Mouse (Mus musculus) embryo, embryonic 11 days (tissue): ENCODE data around the gene Tmem213.

ENCODE experiments used
- DNase-seq: peaks from one replicate; pipeline ENCODE4 v3.0.0-alpha.2; 2015

Tmem213 gene

DNA sequence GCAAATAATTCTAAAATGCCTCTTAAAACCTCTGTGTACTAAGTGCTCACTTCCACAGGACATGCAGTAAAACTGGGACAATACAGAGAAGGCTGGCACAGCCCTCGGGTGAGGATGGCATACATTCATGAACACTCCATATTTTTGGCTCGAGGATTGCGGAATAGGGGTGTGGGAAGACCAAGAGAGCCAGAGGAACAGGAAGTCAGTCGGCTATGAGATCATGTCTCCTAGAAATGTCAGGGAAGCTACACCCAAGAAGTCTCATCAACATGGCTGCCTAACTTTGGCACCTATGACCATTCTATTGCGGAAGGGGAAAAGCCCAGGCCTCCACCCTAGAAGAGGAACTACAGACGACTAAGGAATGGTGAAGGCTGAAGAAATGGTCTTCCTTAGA lies 9.3 kb downstream of the Tmem213 start:
- no peak for DNase-seq

DNA sequence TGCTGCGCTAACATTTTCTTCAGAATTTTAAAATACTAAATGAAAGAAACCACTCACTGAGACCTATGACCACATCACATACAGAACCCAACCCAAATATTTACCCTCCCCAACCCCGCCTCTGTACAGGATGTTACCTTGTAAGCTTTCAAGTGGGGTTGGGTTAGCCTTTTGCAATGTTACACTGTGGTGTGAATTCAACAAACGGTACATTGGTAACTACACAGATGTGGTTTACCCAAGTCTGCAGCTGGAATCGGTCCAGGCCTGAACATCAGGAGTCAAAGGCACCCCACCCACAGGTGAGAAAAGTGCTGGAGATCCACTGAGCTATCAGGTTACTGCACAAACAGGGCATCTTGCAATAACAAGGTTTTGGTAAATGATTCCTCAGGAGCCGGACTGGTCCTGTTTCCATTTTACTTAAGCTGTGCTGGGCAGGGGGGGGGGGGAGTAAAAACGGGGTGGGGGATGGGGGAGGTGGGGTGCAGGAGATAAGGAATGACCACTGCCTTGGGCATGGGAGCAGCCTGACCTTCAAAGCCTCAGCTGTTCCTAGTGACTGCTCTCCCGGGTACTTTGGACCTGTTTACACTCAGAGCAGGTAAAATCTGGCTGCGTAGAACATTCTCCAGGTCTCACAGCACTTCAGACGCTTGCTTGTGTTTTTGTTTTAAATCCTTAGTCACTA lies 11.8 kb downstream of the Tmem213 start:
- DNase-seq = no peak

DNA sequence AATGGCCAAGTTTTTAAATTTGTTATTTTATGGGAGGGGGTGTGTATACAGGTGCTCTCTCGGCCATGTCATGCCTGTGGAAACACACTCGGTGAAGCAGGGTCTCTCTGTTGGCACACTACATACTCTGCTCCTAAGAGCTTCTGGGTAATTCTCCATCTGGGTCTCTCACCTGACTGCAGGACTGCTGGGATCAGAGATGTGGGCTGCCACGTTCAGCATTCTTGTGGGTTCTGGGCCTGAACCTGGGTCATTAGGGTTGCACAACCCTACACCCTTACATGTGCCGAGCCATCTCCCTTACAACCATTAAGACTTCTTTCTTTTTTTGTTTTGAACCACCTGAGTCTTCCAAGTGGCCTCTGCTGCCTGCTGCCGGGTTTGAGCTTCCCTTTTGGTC lies 12.8 kb downstream of the Tmem213 start:
- no peak for DNase-seq

GRCm38 (mm10) chr6:38122791-38123190 lies 13.7 kb downstream of the Tmem213 start:
- no peak for DNase-seq

GRCm38 (mm10) chr6:38123471-38124206 lies 14.6 kb downstream of the Tmem213 start:
- no peak for DNase-seq

GRCm38 (mm10) chr6:38124207-38124835 lies 15.3 kb downstream of the Tmem213 start, which contains the start of gene Atp6v0a4:
Atp6v0a4 (minus strand) TSS chr6:38124586.
- DNase-seq = no peak

GRCm38 (mm10) chr6:38124882-38125281 lies 15.8 kb downstream of the Tmem213 start:
- DNase-seq = no peak

- DNase-seq = no peak
Measured at GRCm38 (mm10) chr6:38125462-38125861, 16.4 kb downstream of the Tmem213 start.

DNA sequence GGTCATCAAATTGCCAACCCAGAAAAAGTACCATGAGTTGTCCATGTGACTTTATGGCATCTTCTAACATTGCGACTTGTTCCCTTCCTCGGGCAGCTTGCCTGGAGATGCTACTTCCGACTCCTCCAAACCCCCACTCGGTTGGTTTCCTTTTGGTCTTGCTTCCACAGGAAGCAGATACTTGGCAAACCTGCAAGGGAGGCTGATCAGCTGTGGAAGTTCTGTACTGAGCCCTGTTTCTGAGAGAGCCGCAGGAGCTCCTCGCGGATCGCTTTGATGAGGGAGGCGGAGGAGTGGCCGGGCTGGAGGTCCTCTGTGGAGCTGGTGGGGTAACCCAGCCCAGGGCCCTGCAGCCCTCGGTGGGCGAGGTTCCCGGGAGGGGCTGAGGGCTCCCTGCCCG lies 19.1 kb downstream of the Tmem213 start:
- no peak for DNase-seq

DNA sequence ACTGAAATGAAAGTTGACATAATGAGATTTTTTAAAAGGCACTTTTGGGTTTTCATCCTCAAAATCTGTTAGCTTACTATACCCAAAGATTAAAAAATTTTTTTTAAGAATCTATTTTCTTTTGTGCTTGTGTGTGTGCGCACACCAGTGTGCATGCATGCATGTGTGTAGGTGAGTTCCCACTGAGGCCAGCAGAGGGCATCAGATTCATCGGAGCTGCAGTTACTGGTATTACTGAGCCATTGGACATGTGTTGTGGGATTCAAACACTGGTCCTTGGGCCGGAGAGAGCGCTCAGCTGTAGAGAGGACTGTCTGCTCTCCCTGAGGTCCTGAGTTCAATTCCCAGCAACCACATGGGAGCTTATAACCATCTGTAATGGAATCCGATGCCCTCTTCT lies 20.8 kb downstream of the Tmem213 start:
- DNase-seq = no peak

- no peak for DNase-seq
Measured at GRCm38 (mm10) chr6:38131801-38132231, 22.8 kb downstream of the Tmem213 start.

GRCm38 (mm10) chr6:38134806-38135559 lies 25.9 kb downstream of the Tmem213 start:
- no peak for DNase-seq

- DNase-seq = no peak
Measured at GRCm38 (mm10) chr6:38139086-38139485, 30.0 kb downstream of the Tmem213 start.

DNA sequence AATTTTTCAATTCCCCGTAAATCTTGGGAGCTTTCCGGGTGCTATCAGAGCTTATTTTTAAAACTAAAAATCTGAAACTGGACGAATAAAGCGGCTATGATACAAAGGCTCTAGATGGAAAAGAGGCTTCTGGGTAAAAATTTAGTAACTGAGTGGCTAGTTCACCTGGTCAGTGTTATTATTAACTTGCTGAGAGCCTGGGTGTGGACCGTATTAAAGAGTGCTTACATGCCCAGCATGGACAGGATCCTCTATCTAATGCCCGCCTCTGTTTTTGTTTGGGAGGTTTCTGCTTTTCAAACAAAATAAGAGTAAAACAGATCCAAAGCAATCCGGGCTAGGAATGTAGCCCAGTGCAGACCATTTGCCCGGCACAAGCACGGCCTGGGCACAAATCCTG lies 31.3 kb downstream of the Tmem213 start:
- no peak for DNase-seq

- DNase-seq = no peak
Measured at GRCm38 (mm10) chr6:38144161-38144998, 35.3 kb downstream of the Tmem213 start.

DNA sequence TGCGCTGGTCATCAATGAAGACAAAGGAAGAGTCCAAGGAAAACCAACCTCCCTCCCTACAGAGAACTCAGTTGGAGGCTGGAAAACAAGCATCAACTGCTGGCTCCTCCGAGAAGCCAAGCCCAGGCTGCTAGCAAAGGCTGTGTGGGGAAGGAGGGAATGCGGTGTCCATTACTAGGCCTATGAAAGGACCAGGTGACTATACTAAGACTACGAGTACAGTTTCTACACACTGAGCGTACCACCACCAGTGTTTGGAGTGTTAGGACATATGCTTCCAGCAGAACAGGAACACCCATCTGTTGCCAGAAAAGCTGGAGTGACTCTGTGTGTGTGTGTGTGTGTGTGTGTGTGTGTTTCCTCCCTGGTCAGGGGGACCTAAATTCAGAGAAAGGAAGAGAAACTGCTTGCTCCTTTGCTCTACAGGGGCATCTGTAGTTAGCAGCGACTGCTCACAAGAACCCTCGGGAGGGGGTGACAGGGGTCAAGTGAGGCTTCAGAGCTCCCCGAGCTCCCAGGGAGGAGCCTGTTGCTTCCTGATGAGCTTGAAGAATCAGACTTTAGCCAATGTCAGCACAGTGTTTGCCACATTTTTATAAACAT lies 36.5 kb downstream of the Tmem213 start:
- DNase-seq = no peak

DNA sequence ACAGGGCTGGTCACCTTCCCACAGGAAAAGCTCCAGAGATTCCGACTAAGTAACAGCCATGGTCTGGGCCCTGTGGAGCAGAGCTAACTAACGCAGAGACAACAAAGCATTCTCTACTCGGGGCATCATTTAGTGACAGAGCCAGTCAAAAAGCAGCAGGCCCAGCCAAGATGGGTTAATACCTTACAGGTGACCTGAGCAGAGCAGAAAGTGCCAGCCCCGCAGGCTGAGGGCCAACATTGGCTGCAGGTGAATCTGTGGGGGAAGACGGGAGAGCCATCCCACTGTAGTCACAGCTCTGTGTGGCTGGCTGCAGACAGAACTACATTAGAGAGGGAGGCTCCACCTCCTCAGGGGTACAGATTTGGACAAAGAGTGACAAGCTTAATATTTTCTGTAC lies 38.2 kb downstream of the Tmem213 start:
- no peak for DNase-seq

- DNase-seq = no peak
Measured at GRCm38 (mm10) chr6:38148626-38149025, 39.6 kb downstream of the Tmem213 start.

DNA sequence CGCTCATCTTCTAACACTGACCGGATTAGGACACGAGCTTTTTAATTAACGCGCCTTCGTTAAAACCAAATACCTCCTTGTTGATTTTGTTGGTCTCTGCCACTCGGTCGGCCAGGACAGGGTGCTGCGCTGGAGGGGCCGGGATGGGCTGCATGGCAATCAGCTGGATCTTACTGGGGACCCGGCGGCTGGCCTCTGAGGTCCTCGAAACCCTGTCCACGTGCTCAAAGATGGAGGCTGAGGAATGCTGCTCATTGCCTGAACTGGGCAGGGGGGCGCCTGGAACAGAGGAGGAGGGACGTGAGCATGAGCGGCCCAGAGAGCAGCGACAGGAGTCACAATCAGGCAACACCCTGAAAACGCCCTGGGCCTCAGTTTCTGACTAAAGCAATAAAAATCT lies 40.4 kb downstream of the Tmem213 start:
- no peak for DNase-seq

GRCm38 (mm10) chr6:38152305-38152704 lies 43.2 kb downstream of the Tmem213 start:
- DNase-seq = no peak

DNA sequence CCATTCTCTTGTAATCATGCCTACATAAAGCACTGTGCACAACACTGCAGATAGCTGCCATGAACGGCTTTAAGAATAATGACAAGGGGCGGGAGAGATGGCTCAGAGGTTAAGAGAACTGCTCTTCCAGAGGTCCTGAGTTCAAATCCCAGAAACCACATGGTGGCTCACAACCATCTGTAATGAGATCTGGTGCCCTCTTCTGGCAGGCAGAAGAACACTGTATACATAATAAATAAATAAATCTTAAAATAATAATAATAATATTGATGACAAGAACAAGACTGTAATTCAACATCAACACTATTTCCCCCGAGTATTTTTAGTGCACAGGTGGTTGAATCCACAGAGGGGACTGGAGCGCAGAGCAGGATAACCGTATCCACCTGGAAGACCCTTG lies 47.1 kb downstream of the Tmem213 start:
- no peak for DNase-seq

GRCm38 (mm10) chr6:38157925-38158324 lies 48.9 kb downstream of the Tmem213 start:
- DNase-seq = no peak
